Mouse (Mus musculus) adrenal gland (tissue): ENCODE measurements around the gene Zbtb44.
"Not testable (repeated sequence)": the region's sequence is repeated elsewhere in the genome, so short reads cannot be mapped to it uniquely, and the experiment has no call there.

Experiments used
- intact Hi-C: fragments of 180-260 bp; cut with DNase I; formaldehyde crosslinking; loops from one replicate; pipeline ENCODE4 v1.15.1; 2025

The Zbtb44 gene

DNA sequence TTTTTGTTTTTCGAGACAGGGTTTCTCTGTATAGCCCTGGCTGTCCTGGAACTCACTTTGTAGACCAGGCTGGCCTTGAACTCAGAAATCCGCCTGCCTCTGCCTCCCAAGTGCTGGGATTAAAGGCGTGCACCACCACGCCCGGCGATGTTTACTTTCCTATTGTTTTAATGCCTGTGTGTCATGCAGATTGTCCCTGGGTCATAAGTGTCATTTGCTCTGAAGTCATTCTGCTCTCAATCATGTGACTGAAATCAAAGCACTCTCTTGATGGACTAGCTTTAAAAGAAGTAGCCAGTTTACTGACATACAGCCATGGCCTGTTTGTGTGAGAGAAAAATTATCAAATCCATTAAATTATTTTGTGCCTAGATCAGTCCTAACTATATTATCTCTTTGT is 21.1 kb downstream of the Zbtb44 start:
- intact Hi-C loops: not testable (repeated sequence)

DNA sequence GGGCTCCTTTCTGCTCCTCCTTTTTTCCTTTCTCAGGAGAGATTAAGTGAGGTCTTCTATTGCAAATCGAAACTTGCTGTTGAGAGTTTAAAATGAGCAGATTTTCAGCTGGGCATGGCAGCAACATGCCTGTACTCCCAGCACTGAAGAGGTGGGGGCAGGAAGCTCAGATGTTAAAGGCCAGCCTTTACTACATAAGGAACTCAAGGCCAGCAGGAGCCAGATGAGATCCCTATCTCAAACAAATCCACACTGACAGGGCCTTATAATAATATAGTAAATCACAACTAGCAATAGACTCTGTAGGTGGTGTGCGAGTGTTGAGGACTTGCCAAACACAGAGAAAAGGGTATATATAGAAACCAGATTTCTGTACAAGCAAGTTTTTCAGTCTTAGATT is 28.3 kb downstream of the Zbtb44 start:
- intact Hi-C loops: no loop called here

DNA sequence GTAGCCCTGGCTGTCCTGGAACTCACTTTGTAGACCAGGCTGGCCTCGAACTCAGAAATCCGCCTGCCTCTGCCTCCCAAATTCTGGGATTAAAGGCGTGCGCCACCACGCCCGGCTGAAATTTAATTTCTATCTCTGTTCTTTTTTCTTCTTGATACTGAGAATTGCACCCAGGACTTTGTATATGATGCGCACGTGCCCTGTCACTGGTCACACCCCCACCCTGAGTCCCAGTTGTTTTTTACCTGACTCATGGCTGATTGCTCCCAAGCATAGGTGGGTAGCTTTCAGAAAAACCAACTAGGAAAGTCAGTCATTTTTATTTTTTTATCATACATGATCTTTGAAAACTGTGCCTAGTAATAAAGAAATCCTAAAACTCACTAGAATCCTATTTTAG is 40.3 kb downstream of the Zbtb44 start:
- intact Hi-C loops: no loop called here

DNA sequence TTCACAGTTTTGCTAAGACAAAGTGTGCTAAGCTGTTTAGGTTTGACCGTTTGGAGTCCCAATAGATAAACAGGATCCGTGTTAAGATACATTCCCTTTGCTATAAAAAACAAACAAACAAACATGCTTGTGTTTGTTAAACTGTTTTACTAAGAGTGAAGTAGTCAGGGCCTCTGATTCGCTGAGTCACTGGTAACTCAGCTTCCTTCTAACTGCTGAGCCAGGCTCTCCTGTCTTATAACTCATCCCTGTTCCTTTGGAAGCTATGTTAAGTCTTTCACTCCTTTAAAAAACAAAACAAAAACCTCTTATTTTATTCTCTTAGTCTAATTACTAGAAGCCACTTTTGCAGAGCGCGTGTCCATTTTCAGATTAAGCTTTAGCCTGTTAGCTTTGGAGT is 41.8 kb downstream of the Zbtb44 start:
- intact Hi-C loops: no loop called here

DNA sequence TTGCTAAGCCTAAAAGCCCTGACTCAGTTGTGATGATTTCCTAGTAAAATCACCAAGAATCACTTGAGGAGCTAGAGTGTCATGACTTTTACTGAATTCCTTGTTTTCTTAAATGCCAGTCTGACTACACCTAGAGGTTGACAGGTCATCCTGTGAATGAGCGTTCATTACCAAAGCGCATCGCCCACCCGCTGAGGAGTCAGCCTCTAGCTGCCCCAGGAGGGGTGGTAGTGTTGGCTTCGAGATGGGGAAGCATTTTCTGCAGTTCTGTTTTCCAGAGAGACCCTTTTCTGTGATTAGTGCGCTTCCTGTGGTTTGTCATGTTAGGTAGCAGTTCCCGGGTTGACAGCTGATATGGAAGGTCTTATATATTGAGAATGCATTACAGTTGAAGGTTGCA is 43.4 kb downstream of the Zbtb44 start:
- intact Hi-C loops: no loop called here

DNA sequence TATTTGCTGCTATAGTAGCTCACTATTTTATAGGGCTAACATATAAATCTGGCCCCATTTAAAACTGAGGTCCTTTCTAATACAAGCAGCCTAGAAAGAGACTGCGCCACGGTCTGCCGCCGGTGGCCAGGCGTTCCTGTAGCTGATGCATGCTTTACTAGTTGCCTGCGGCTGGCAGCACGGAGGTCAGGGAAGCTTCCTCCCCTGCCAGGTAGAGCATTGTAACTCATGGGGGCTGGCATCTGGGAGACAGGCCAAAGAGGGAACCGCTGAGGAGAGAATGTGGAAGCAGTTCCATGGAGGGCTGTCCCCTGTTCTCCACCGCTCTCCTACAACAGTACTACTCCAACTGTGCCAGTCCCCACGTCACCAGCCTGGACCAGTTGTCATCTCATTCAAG is 44.4 kb downstream of the Zbtb44 start:
- intact Hi-C loops: no loop called here

DNA sequence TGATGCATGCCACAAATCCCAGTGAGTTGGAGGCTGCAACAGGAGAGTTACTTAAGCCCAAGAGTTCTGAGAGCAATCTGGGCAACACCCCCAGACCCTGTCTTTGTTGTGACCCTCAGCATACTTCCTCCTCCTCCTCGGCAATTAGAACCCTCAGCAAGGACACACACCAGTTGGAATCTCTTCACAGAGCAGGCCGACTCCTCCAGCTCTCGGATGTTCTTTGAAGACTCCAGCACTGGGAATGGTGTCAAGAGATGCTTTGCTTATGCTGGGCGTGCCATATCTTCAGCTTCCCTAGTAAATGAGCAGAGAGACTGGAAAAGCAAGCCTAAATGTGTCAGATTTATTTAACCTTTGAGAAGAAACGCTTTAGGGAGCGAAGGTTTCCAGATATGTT is 50.3 kb downstream of the Zbtb44 start:
- intact Hi-C loops: loop anchor here (5.0 to 10.0 kb wide), 3 partner anchors 138 to 643 kb away; partner anchors contain the start of gene Adamts8

DNA sequence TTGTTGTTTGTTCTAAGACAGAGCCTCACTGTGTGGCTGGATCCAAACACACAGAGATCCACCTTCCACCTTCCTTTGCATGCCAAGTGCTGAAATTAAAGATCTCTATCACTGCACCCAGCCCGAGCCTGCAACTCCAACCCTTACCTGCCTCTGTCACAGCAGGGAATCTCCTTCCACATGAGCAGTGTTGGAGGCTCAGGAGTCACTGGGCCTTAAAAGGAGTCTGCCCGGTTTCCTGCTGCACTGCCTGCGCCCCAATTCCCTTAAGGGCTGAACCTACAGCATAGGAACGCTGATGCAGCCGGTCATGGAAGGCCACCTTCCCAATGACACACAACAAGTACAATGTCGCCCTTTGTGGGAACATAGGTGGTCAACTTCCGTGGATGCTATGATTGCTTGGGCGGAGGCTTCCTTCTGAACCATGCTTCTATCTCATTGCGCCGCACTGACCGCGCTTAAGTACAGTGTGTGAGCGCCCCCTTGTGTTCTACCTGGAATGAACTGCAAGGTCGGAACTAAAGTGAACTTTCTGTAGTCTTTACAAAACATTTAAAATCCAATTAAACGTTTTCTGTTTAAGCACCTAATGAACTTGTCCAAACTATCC is 51.7 kb downstream of the Zbtb44 start:
- intact Hi-C loops: loop anchor here (2.0 to 10.0 kb wide), 4 partner anchors 140 to 645 kb away; partner anchors contain the start of gene Adamts8

DNA sequence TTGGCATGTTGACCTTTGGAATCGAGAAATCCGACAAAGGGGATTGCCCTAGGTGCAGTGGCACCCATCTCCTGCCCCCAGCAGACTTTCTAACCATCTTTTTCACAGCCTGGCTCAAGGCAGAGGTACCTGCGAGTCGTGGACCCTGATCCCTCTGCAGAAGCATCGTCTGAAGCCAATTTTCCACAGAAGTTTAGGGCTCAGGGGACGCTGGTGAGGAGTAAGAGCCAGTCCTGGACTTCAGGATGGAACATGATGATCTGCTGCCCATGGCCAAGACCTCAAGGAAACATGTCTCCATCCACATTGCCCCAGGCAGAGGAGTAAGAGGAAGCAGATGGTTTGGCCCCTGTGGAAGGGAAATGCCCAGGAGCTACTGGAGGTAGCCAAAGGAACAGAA is 52.3 kb downstream of the Zbtb44 start:
- intact Hi-C loops: loop anchor here (2.0 to 10.0 kb wide), 4 partner anchors 140 to 645 kb away; partner anchors contain the start of gene Adamts8

DNA sequence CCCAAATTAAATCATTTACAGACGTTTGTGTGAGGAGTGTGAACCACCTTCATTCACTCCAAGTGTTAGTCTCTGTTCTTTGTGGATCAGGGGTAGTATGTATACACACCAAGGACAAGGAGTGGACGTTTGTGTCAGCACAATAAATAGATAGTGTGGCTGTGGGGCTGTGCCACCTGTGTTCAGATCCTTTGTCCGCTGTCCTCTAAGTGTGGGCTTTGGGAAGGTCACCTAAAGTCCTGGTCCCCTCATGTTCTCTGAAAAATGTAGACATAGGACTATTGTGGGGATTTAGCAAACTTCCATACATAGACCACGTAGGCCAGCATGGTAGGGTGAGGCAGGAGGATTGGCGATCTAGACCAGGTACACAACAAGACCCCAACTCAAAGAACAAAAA is 55.1 kb downstream of the Zbtb44 start:
- intact Hi-C loops: loop anchor here (10.0 kb wide), 1 partner anchor 259 kb away; no protein-coding TSS in a partner anchor

DNA sequence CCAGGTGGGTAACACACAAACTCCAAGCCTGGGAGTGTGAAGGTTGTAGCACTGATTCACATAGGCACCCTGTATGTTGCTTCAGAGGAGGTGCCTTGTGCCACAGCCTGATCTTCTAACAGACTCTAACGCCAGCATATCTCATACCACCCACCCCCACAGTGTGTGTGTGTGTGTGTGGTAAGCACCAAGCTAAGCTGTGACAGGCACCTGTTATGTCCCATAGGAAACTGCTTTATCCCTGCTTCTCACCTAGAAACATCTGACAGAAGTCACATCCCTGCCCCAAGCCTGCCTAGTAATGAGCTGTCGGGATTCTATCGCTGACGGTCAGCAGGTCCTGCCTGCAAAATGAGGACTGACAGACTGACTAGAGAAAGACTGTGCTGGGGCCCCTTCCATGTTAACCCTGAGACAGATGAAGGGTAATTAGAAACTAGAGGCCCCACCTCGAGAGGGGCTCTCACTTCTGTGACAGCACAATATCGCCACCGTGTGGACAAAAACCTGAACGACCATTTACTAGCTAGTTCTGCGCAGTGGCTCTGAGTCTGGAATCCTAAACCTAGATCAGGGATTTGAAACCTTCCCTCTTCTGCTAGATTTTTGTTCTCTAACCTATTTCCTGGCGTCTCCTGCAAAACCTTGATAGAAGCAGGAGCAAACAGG is 55.8 kb downstream of the Zbtb44 start:
- intact Hi-C loops: loop anchor here (10.0 kb wide), 1 partner anchor 259 kb away; no protein-coding TSS in a partner anchor

DNA sequence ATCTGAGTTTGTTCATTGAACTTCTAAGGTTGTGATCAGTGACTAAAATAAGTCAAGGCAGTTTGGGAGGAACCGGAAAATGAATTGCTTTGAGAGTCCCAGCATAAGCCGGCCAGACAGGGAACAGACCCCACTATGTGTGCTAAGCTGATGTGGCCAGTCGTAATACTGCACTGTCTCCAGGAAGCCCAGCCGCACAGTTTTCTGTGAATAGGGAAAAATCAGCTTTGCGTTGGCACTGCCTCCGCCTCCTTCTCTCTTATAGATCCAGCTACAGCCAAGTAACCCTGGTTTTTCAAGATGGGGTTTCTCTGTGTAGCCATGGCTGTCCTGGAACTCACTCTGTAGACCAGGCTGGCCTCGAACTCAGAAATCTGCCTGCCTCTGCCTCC is 56.3 kb downstream of the Zbtb44 start:
- intact Hi-C loops: loop anchor here (10.0 kb wide), 1 partner anchor 258 kb away; no protein-coding TSS in a partner anchor

DNA sequence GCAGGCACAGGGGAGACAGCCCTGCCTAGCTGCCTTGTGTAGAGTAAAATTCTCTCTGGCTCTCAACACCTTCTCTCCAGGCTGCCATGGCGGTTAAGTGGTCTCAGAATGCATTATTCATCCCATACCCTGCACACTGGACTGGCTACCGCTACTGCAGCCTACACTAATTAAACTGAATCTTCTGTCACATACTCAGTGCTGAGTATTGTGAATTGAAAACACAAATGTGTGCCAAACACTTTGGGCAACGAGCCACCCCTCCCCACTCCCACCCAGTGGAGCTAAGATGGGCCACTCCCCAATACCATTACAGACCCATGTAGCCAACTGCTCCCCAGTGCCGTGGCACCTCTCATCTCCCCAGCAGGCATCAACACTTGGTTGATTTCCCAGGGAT is 57.0 kb downstream of the Zbtb44 start:
- intact Hi-C loops: loop anchor here (10.0 kb wide), 1 partner anchor 257 kb away; no protein-coding TSS in a partner anchor

DNA sequence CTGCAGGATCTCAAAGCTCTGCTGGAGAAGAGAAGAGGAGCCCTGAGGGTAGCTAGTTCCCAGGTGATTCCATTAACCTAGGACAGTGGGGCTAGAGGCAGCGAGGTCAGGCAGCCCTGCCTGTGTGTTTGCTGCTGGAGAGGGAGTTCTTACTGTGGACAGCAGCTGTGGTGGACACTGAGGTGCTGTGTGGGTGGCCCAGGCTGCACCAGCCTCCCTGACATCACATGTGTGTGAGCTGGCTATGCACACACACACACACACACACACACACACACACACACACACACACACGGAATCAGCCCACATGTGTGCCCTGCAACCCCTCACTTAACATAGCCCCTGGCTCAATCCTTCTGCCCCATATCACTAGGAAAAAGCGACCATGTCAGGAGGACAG is 57.7 kb downstream of the Zbtb44 start:
- intact Hi-C loops: loop anchor here (10.0 kb wide), 1 partner anchor 257 kb away; no protein-coding TSS in a partner anchor

DNA sequence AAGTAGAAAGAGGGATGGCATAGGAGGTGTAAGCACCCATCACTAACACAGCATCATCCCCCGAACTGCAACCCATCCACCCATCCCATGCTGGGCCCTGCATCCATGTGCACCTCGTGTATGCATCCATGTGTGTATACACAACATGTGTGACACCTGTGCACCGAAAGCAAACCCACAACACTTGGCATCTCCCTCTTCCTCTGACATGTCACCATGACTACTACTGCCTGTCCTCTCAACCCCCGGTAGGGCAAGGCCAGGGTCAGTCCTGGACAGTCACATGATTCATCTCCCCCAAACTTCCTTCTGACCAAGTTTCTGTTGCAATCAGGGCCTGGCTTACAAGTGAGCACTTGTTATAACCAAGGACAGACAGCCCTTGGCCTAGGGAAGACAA is 58.4 kb downstream of the Zbtb44 start:
- intact Hi-C loops: loop anchor here (10.0 kb wide), 1 partner anchor 256 kb away; no protein-coding TSS in a partner anchor

DNA sequence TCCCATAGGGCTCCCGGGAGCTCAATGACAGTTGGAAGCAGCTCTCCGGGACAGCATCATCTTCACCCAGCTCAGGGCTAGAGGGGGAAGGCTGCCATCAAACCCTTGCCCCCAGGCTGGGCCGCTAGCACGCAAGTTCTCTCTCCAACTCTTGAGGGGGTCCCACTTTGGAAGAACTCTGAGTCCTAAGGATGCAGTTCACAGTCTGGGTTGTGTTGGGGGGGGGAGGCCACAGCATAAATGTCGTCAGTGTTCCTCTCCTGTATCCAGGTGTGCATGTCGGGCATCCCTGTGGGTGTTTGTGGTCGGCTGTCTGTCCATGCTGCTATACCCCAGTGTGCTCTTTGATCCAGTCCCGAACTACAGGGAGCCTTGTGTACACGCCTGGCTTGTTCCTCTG is 59.1 kb downstream of the Zbtb44 start:
- intact Hi-C loops: loop anchor here (10.0 kb wide), 1 partner anchor 255 kb away; no protein-coding TSS in a partner anchor

DNA sequence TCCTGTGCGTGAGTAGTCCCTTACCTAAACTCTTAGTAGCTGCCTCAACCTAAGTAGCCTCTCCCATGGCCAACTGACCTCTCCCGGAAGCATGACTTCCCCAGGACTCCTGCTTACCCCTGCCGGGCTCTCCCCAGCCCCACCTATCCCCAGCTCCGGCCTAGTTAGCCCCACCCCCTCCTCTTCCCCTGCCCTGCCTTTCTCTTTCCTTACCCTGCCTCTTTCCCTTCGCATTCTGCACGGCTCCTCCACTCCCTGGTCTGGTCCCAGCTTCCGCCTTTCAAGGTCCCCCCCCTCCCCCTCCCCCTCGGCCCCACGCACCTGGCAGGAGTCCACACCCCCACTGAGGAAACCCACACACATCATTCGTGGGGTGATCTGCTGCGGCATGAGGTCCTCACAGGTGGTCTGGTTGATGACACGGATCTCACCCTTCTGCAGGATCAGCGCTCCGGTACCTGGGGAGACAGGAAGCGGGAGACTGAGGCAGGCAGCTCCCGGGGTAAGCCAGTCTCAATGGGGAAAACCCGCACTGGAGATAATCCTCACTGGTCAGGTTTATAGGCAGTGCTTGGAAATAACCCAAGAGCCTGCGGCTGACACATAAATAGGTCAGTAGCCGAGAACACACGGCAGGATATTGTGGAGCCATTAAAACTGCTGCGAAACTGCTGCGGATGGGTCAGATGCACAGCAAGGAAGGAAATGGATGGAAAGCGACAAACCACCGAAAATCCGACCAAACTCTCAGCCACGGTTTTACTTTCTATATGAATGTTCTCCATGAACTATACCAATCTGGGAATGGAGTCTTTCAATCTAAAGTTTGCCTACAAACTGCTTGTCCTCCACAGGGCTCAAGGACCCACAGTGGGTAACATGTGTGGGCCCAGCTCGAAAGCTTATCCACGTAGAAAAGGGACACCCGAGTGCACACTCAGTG is 59.9 kb downstream of the Zbtb44 start:
- intact Hi-C loops: no loop called here

DNA sequence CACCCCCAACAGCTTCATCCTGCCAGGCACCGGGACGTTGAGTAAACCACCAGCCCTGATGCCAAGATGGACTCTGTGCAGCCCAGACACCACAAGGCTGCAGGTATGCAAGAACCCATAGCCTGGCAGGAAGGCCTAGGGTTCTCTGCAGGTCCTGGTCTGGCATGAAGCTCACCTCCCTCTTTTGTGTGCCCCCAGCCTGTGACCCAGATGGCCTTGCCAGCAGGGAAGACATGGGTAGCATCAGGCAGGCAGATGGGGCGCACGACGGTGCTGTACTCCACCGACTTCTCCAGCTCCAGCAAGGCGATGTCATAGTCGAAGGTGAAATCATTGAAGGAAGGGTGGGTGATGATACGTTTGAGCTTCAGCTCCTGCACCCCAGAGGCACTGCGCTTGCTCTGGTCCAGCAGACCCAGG is 60.7 kb downstream of the Zbtb44 start:
- intact Hi-C loops: no loop called here

DNA sequence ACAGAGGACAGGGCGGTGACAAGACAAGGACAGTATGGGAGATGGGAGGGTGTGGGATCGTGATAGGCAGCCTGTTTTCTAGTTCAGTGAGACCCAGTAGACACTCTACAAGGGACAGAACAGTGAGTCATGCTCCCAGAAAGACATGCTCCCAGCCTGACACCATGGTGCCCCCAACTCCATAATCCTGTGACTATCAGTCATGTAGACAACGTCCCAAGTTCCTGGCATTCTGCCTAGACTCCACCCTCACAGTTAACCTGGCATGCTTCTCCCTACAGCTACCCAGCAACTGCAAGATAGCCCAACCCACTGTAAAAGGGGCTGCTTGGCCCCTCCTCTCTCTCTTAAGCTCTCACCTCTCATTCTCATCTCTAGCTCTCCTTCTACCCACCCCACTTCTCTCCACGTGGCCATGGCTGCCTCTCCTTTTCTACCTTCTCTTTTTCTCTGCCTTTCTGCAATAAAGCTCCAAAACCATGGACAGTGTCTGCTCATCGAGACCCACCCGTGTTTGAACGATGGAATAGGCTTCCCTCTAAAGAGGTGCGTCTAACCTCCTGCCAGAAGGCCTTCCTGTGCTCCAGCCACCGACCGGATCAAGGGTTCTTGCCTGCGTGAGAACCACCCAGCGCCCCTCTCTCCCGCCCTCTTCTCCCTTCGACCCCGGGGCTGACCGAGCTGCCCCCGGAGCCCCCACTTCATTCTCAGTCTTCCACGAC is 61.8 kb downstream of the Zbtb44 start:
- intact Hi-C loops: no loop called here

DNA sequence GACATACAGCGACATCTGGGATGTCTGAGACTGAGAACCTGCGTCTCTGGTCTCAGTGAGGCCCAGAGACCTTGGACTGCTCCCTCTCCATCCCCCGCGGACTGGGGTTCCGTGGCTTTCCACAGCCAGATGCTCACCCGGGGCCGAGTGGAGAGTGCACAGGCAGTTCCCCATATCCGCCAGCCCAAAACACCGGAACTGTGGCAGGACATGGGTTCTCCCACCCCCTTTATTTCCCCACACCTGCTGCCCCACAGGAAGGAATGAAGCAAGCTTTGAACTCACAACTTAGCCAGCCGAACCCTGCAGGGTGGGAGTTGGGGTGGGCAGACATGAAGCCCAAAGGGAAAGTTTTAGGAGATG is 62.4 kb downstream of the Zbtb44 start:
- intact Hi-C loops: no loop called here
